Mouse (Mus musculus) myocyte (in vitro differentiated cells): ENCODE measurements at regions not wholly inside any gene's neighbourhood (a gene's known extent, or its start where the extent isn't known, plus 50 kb on each side); places are given as distances from the start of the nearest gene placed in this dataset.

Experiments
- E2F4 ChIP-seq: IDR thresholded peaks from one replicate; pipeline ENCODE4 v1.6.1; 2011; ENCODE audit warnings: mild to moderate bottlenecking, control low read depth, moderate library complexity; ENCODE audit not compliant: insufficient read depth
- MAX ChIP-seq: IDR thresholded peaks from one replicate; pipeline ENCODE4 v1.6.1; 2011; ENCODE audit warnings: low read depth, mild to moderate bottlenecking, control low read depth
- MYOD1 ChIP-seq, 3 experiments: IDR thresholded peaks; one replicate each; pipeline ENCODE4 v1.6.1; 2011; ENCODE audit warnings: control low read depth in 2 of 3, low read depth in 2 of 3, mild to moderate bottlenecking in 2 of 3, moderate library complexity in 1 of 3; ENCODE audit not compliant: insufficient read length in 2 of 3, control insufficient read depth in 1 of 3
- MYOG ChIP-seq, 3 experiments: IDR thresholded peaks; one replicate each; pipeline ENCODE4 v1.6.1; 2011; ENCODE audit warnings: control low read depth in 2 of 3, low read depth in 2 of 3, mild to moderate bottlenecking in 2 of 3; ENCODE audit not compliant: insufficient read length in 2 of 3, control insufficient read depth in 1 of 3, insufficient read depth in 1 of 3
- POLR2A ChIP-seq: IDR thresholded peaks from one replicate; pipeline ENCODE4 v1.6.1; 2011; ENCODE audit warnings: low read depth, mild to moderate bottlenecking, control low read depth, moderate library complexity; ENCODE audit not compliant: insufficient read length
- SRF ChIP-seq: IDR thresholded peaks from one replicate; pipeline ENCODE4 v1.6.1; 2011; ENCODE audit warnings: low read depth; ENCODE audit not compliant: control insufficient read depth, insufficient read length
- TCF12 ChIP-seq: IDR thresholded peaks from one replicate; pipeline ENCODE4 v1.6.1; 2011; ENCODE audit warnings: mild to moderate bottlenecking, control low read depth; ENCODE audit not compliant: poor library complexity, insufficient read depth, severe bottlenecking
- TCF3 ChIP-seq: IDR thresholded peaks from one replicate; pipeline ENCODE4 v1.6.1; 2011; ENCODE audit warnings: low read depth, control low read depth; ENCODE audit not compliant: insufficient read length
- USF1 ChIP-seq: IDR thresholded peaks from one replicate; pipeline ENCODE4 v1.6.1; 2011; ENCODE audit warnings: low read depth, mild to moderate bottlenecking, control low read depth, moderate library complexity

DNA sequence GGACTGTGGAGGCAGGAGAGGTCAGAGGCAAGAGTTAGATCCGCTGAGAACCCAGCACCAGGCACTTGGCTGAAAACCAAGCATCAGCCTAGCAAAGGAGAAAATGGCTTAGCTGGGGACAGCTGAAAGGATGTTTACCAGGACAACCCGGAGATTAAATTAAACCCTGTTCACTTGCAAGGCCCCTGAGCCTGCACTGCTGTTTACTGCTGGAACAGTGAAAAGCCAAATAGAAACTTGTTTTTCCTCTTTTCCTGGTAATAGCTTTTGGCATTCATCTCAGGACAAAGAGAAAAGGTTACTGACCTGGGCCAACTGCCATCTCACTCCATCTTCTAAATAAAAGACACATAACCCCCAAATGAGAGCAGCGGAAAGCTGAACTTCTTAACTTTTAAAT, 531.3 kb downstream of the Insc start:
- no peak for TF ChIP-seq USF1
- TF ChIP-seq POLR2A = no peak
- no peak for TF ChIP-seq MYOG (IDR thresholded peaks at IDR 0.05; ENCODE audit: control insufficient read depth in 1 of 3, insufficient read depth in 1 of 3, insufficient read length in 2 of 3, low read depth in 2 of 3)
- TF ChIP-seq MYOD1 (IDR thresholded peaks at IDR 0.05; ENCODE audit: control insufficient read depth in 1 of 3, insufficient read length in 2 of 3, low read depth in 2 of 3) = no peak
- no peak for TF ChIP-seq MAX
- TF ChIP-seq E2F4 = no peak
- TF ChIP-seq SRF = no peak
- TF ChIP-seq TCF3 = no peak
- TF ChIP-seq TCF12 = no peak
